Mouse (Mus musculus): ENCODE data around the gene Abhd11.

DNA sequence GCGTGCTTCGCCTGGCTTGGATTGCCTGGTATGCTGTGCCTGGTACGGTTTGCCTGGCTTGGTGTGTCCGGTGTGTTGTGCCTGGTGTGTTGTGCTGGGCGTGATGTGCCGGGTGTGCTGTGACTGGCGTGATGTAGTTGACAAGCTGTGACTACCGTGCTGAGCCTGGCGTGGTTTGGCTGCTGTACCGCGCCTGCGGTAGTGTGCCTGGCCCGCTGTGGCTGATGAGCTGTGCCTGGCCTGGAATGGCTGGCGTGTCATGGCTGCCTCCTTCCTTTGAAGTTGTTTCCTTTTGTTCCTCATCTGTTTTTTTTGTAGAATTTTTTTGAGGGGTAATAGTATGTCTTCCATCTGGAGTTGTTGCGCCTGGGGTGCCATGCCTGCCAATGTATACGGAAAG is 8.2 kb upstream of the Abhd11 start:
- TF ChIP-seq CTCF (IDR thresholded peaks at IDR 0.05; ENCODE audit: borderline replicate concordance, extremely low read depth, insufficient read depth, insufficient read length) (no peak), POLR2A (IDR thresholded peaks at IDR 0.05; ENCODE audit: borderline replicate concordance, extremely low read depth, insufficient read depth, insufficient read length, poor library complexity, severe bottlenecking) (no peak)
